Mouse (Mus musculus) cortical plate, adult 2 months (tissue): ENCODE measurements around the gene Pole3. TPM values are rescaled to one million over a fixed set of nuclear protein-coding genes. Genes with fewer than 3 reads are reported as not detected.
A peak's percentile ranks its signal among the peaks of the same experiment; 100 is the strongest.

Experiments
- H3K27ac ChIP-seq: fragments of 200-500 bp; 2 replicates; pipeline ENCODE4 v1.5.1; 2012; ENCODE audit warnings: low read length, control low read depth, inconsistent platforms; ENCODE audit not compliant: insufficient read depth
- H3K4me1 ChIP-seq: fragments of 200-500 bp; 2 replicates; pipeline ENCODE4 v1.6.1; 2011; ENCODE audit warnings: low read length; ENCODE audit not compliant: control insufficient read depth, insufficient read depth
- H3K4me3 ChIP-seq: fragments of 200-500 bp; 2 replicates; pipeline ENCODE4 v1.5.1; 2011; ENCODE audit warnings: mild to moderate bottlenecking, low read length, control low read depth; ENCODE audit not compliant: insufficient read depth
- CTCF ChIP-seq: fragments of 200-500 bp; IDR thresholded peaks from 2 replicates; pipeline ENCODE4 v1.5.1; 2011; ENCODE audit warnings: mild to moderate bottlenecking, control low read depth, low read length; ENCODE audit not compliant: insufficient read depth; ENCODE audit errors: extremely low read depth
- POLR2A ChIP-seq: fragments of 200-500 bp; IDR thresholded peaks from 2 replicates; pipeline ENCODE4 v1.6.1; 2011; ENCODE audit warnings: mild to moderate bottlenecking, low read length, control low read depth; ENCODE audit not compliant: insufficient read depth; ENCODE audit errors: extremely low read depth
- polyA plus RNA-seq: library from polyadenylated mRNA; depleted of rRNA; stranded (reverse); fragments of >200 nt; gene quantifications from 2 replicates; pipeline ENCODE4 v1.2.3, GENCODE M21; 2012; rRNA removed

Pole3 gene
- polyA plus RNA-seq, result 26.0 TPM in 2 replicates

GRCm38 (mm10) chr4:62524651-62525488 is at the start of gene Pole3, which contains the start of gene 4933430I17Rik:
Pole3 (minus strand) TSS chr4:62525068.
4933430I17Rik (plus strand) TSS chr4:62525369.
- Histone ChIP-seq H3K4me3 (peak within 1 kb of the TSS; percentile 73), H3K27ac (peak within 1 kb of the TSS; percentile 99), H3K4me1 (peaks cover 3% of the 10 kb centered on the region; the same call in 1 of the 2 replicates)
- TF ChIP-seq POLR2A (0 out of 2 replicates have a peak, but pooled peaks have one; percentile 17), CTCF (no peak)

- TF ChIP-seq POLR2A (no peak), CTCF (no peak)
- Histone ChIP-seq H3K4me1 (no peaks in the 10 kb centered on the region), H3K4me3 (no peak overlapping the region), H3K27ac (no peak overlapping the region)
Observed at GRCm38 (mm10) chr4:62570029-62570428, 45.2 kb upstream of the Pole3 start.

- TF ChIP-seq POLR2A (no peak), CTCF (no peak)
- H3K4me1 ChIP-seq, result no peaks in the 10 kb centered on the region
- no peak overlapping the region for H3K27ac ChIP-seq
- no peak overlapping the region for H3K4me3 ChIP-seq
Observed at GRCm38 (mm10) chr4:62569603-62570002, 44.7 kb upstream of the Pole3 start.

GRCm38 (mm10) chr4:62568359-62568758 is 43.5 kb upstream of the Pole3 start:
- Histone ChIP-seq H3K4me1 (no peaks in the 10 kb centered on the region), H3K27ac (no peak overlapping the region), H3K4me3 (no peak overlapping the region)
- TF ChIP-seq CTCF, result no peak
- TF ChIP-seq POLR2A, result no peak

DNA sequence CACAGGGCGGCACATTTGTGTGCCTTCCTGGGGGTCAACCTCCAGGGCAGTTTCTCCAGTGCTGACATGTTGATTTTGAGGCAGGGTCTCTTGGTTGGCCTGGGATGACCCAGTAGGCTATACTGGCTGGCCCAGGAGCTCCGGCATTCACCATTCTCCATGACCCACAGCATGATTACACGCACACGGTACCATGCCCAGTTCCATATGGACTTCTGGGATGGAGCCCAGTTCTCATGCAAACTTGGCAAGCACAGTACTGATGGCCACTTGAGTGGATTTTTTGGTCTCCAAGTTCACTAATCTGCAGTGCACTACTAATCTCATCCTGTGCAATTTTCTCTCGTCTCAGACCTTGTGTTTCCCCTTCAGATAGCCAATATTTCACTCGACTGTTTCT is 42.8 kb upstream of the Pole3 start:
- Histone ChIP-seq H3K4me1 (no peaks in the 10 kb centered on the region), H3K27ac (no peak overlapping the region), H3K4me3 (no peak overlapping the region)
- no peak for TF ChIP-seq POLR2A
- TF ChIP-seq CTCF, result no peak

- Histone ChIP-seq H3K27ac (no peak overlapping the region), H3K4me3 (no peak overlapping the region), H3K4me1 (no peaks in the 10 kb centered on the region)
- no peak for TF ChIP-seq POLR2A
- TF ChIP-seq CTCF, result no peak
Observed at GRCm38 (mm10) chr4:62566530-62566929, 41.7 kb upstream of the Pole3 start.

GRCm38 (mm10) chr4:62562006-62562405 is 37.1 kb upstream of the Pole3 start:
- H3K27ac ChIP-seq, result no peak overlapping the region
- no peak for TF ChIP-seq CTCF
- TF ChIP-seq POLR2A, result no peak
- no peak overlapping the region for H3K4me3 ChIP-seq
- H3K4me1 ChIP-seq, result peaks cover 3% of the 10 kb centered on the region; the same call in 1 of the 2 replicates

GRCm38 (mm10) chr4:62561630-62562001 is 36.7 kb upstream of the Pole3 start:
- TF ChIP-seq CTCF (no peak), POLR2A (no peak)
- Histone ChIP-seq H3K4me3 (no peak overlapping the region), H3K4me1 (peaks cover 3% of the 10 kb centered on the region; the same call in 1 of the 2 replicates), H3K27ac (no peak overlapping the region)

DNA sequence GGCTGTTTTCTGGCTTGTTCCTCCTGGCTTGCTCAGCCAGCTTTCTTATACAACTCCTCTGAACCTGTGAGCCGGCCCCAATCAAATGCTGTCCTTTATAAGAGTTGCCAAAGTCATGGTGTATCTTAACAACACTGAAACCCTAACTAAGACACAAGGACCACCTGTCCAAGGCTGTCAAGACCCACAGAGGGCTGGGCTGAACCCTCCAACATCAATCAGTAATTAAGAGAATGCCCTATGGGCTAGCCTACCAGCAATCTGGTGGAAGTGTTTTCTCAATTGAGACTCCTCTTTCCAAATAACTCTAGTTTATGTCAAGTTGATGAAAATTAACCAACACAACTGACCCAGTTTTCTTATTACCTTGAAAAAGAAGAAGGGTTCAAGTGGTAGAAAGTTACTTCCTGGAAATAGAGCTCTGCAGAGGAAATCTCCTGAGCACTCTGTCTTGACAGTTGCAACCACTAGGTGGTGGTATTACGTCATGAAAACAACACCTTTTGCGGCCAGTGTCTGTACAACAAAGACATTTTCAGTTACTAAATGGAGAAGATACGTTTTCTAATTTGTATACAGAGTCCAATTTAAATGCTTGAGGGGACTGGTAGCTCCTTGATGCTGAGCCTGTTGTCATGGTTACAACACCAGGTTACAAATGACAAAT is 36.2 kb upstream of the Pole3 start:
- TF ChIP-seq CTCF (peak; percentile 69; the same call in 1 of the 2 replicates), POLR2A (no peak)
- Histone ChIP-seq H3K4me1 (peaks cover 3% of the 10 kb centered on the region; the same call in 1 of the 2 replicates), H3K27ac (no peak overlapping the region), H3K4me3 (no peak overlapping the region)

GRCm38 (mm10) chr4:62559797-62560329 is 35.0 kb upstream of the Pole3 start, which contains the start of gene Rgs3:
Rgs3 (plus strand) TSS chr4:62559847.
- Histone ChIP-seq H3K4me3 (no peak within 1 kb of the TSS), H3K27ac (no peak within 1 kb of the TSS), H3K4me1 (peaks cover 3% of the 10 kb centered on the region; the same call in 1 of the 2 replicates)
- TF ChIP-seq POLR2A, result no peak
- TF ChIP-seq CTCF, result no peak
